ENCODE assay signal across 8 mouse cellular contexts in genomic region chr1:172217148-172217547, GRCm38 (mm10). TPM values are rescaled to one million over a fixed set of nuclear protein-coding genes. Genes with fewer than 3 reads are reported as not detected.
DNase-seq lines count a peak whose midpoint lies in the region; ATAC-seq and TF ChIP-seq lines count a peak whose summit lies in the region.

No protein-coding gene starts in this region.

- peak; percentile 67; the same call in 1 of the 2 replicates for TF ChIP-seq EP300 in ES-Bruce4 (IDR thresholded peaks at IDR 0.05; ENCODE audit: insufficient read depth, low read depth, low read length)
- TF ChIP-seq EP300 in heart, postnatal 0 days (IDR thresholded peaks at IDR 0.05; ENCODE audit: low read depth), result peak; percentile 92
- TF ChIP-seq EP300 in liver, postnatal 0 days (IDR thresholded peaks at IDR 0.05; ENCODE audit: low read depth), result peak; percentile 55

- peak overlapping the region; percentile 31; the same call in 1 of the 2 replicates for H3K4me3 ChIP-seq in ES-Bruce4 (ENCODE audit: low read depth, low read length)
- no peak overlapping the region for H3K4me3 ChIP-seq in forebrain, embryonic 12.5 days (replicated peaks)
- H3K4me3 ChIP-seq in heart, postnatal 0 days (ENCODE audit: low read depth, low read length), result no peak overlapping the region
- no peak overlapping the region for H3K4me3 ChIP-seq in liver, postnatal 0 days (ENCODE audit: low read depth, low read length)
- no peak overlapping the region for H3K4me3 ChIP-seq in neural tube, embryonic 13.5 days

- whole genome bisulfite sequencing in forebrain, embryonic 12.5 days, result 0% methylated on average over 5 of the region's 5 CpGs
- 0% methylated on average over 5 of the region's 5 CpGs for WGBS in heart, postnatal 0 days
- WGBS in liver, postnatal 0 days (ENCODE audit: insufficient replicate concordance), result 3% methylated on average over 5 of the region's 5 CpGs
- whole genome bisulfite sequencing in neural tube, embryonic 13.5 days, result under 1% methylated on average over 5 of the region's 5 CpGs

- TF ChIP-seq POLR2A in ES-Bruce4 (IDR thresholded peaks at IDR 0.05; ENCODE audit: insufficient read depth, low read length), result no peak

- ATAC-seq in forebrain, embryonic 12.5 days (ENCODE audit: low FRiP score), result peak; percentile 63
- ATAC-seq in heart, postnatal 0 days (ENCODE audit: insufficient read depth, low read depth), result peak; percentile 66
- peak; percentile 87 for ATAC-seq in liver, postnatal 0 days
- ATAC-seq in neural tube, embryonic 13.5 days (ENCODE audit: low read depth), result no peak

- DNase-seq in c-Kit-positive CD71-positive TER-119-negative erythroid progenitor cells, embryonic 14.5 days (ENCODE audit: low read depth), result peak; percentile 75
- peak; percentile 96 for DNase-seq in heart, postnatal 0 days (ENCODE audit: low spot score)
- DNase-seq in kidney, postnatal 36 days, result peak; percentile 93 to 96
- peak; percentile 93 for DNase-seq in liver, postnatal 0 days
- peak; percentile 88 for DNase-seq in telencephalon, adult 2 months (ENCODE audit: low read depth, low spot score)

- H3K27ac ChIP-seq in ES-Bruce4 (ENCODE audit: insufficient read depth, low read length), result peak overlapping the region; percentile 12
- H3K27ac ChIP-seq in forebrain, embryonic 12.5 days, result peak overlapping the region; percentile 63; the same call in 1 of the 2 replicates
- peak overlapping the region; percentile 82 for H3K27ac ChIP-seq in heart, postnatal 0 days (ENCODE audit: low read depth)
- peak overlapping the region; percentile 52; the same call in 1 of the 2 replicates for H3K27ac ChIP-seq in liver, postnatal 0 days (ENCODE audit: low read depth)
- 0 out of 2 replicates have a peak overlapping the region, but pooled peaks have one; percentile 52 for H3K27ac ChIP-seq in neural tube, embryonic 13.5 days (replicated peaks)

- peaks cover 12% of the 10 kb centered on the region for H3K4me1 ChIP-seq in ES-Bruce4 (ENCODE audit: control insufficient read depth, insufficient read depth, low read length)
- H3K4me1 ChIP-seq in forebrain, embryonic 12.5 days, result peaks cover 66% of the 10 kb centered on the region
- H3K4me1 ChIP-seq in heart, postnatal 0 days (ENCODE audit: control insufficient read depth, insufficient read depth), result peaks cover 67% of the 10 kb centered on the region
- H3K4me1 ChIP-seq in liver, postnatal 0 days (ENCODE audit: insufficient read depth), result peaks cover 6% of the 10 kb centered on the region
- peaks cover 79% of the 10 kb centered on the region for H3K4me1 ChIP-seq in neural tube, embryonic 13.5 days (replicated peaks)

- H3K9ac ChIP-seq in ES-Bruce4 (ENCODE audit: low read depth, poor library complexity, severe bottlenecking), result 0 out of 2 replicates have a peak overlapping the region, but pooled peaks have one; percentile 8
- peak overlapping the region; percentile 33; the same call in 1 of the 2 replicates for H3K9ac ChIP-seq in forebrain, embryonic 12.5 days
- H3K9ac ChIP-seq in heart, postnatal 0 days (replicated peaks; ENCODE audit: low read depth, low read length), result peak overlapping the region; percentile 33; the same call in 1 of the 2 replicates
- H3K9ac ChIP-seq in liver, postnatal 0 days (replicated peaks), result 0 out of 2 replicates have a peak overlapping the region, but pooled peaks have one; percentile 58
- peak overlapping the region; percentile 47; the same call in 1 of the 2 replicates for H3K9ac ChIP-seq in neural tube, embryonic 13.5 days

- H3K4me2 ChIP-seq in forebrain, embryonic 12.5 days, result peak overlapping the region; percentile 40
- peak overlapping the region; percentile 51 for H3K4me2 ChIP-seq in heart, postnatal 0 days (ENCODE audit: low read depth, low read length)
- peak overlapping the region; percentile 33 for H3K4me2 ChIP-seq in liver, postnatal 0 days (ENCODE audit: low read depth, low read length)
- peak overlapping the region; percentile 36 for H3K4me2 ChIP-seq in neural tube, embryonic 13.5 days

- no peaks in the 10 kb centered on the region for H3K36me3 ChIP-seq in ES-Bruce4 (ENCODE audit: control insufficient read depth, insufficient read depth, low read length, poor library complexity, severe bottlenecking)
- H3K36me3 ChIP-seq in forebrain, embryonic 12.5 days (replicated peaks), result no peaks in the 10 kb centered on the region
- H3K36me3 ChIP-seq in heart, postnatal 0 days (replicated peaks; ENCODE audit: control insufficient read depth, insufficient read depth, low read length), result no peaks in the 10 kb centered on the region
- no peaks in the 10 kb centered on the region for H3K36me3 ChIP-seq in liver, postnatal 0 days (replicated peaks; ENCODE audit: insufficient read depth, low read length)
- H3K36me3 ChIP-seq in neural tube, embryonic 13.5 days, result no peaks in the 10 kb centered on the region

- no peaks in the 10 kb centered on the region for H3K9me3 ChIP-seq in ES-Bruce4 (replicated peaks; ENCODE audit: control insufficient read depth, insufficient read depth, low read length, poor library complexity, severe bottlenecking)
- no peaks in the 10 kb centered on the region for H3K9me3 ChIP-seq in forebrain, embryonic 12.5 days
- H3K9me3 ChIP-seq in heart, postnatal 0 days (replicated peaks; ENCODE audit: control insufficient read depth, low read length), result no peaks in the 10 kb centered on the region
- H3K9me3 ChIP-seq in liver, postnatal 0 days (ENCODE audit: low read length), result no peaks in the 10 kb centered on the region
- no peaks in the 10 kb centered on the region for H3K9me3 ChIP-seq in neural tube, embryonic 13.5 days

- TF ChIP-seq CTCF in ES-Bruce4 (IDR thresholded peaks at IDR 0.05; ENCODE audit: low read depth, low read length), result peak; percentile 85
- peak; percentile 99 for TF ChIP-seq CTCF in heart, postnatal 0 days (IDR thresholded peaks at IDR 0.05; ENCODE audit: low read depth)
- peak; percentile 98 for TF ChIP-seq CTCF in liver, postnatal 0 days (IDR thresholded peaks at IDR 0.05; ENCODE audit: low read depth)

- no peaks in the 10 kb centered on the region for H3K27me3 ChIP-seq in ES-Bruce4 (ENCODE audit: control insufficient read depth, insufficient read depth, low read length, poor library complexity, severe bottlenecking)
- H3K27me3 ChIP-seq in forebrain, embryonic 12.5 days, result no peaks in the 10 kb centered on the region
- no peaks in the 10 kb centered on the region for H3K27me3 ChIP-seq in heart, postnatal 0 days (ENCODE audit: control insufficient read depth, insufficient read depth, low read length)
- no peaks in the 10 kb centered on the region for H3K27me3 ChIP-seq in liver, postnatal 0 days (ENCODE audit: insufficient read depth, low read length)
- H3K27me3 ChIP-seq in neural tube, embryonic 13.5 days, result no peaks in the 10 kb centered on the region

RNA-seq across cellular contexts. Expression of gene Casq1, which starts 2.5 kb away (rescaled TPM):
- polyA plus RNA-seq in ES-Bruce4 (2011; ENCODE audit: insufficient read depth, insufficient read length, low read depth, missing spikeins), result 1.7 and 1.8 TPM in 2 replicates
- 1.6 and 2.3 TPM in 2 replicates for polyA plus RNA-seq in forebrain, embryonic 12.5 days (2016; fragmentation: Nextera tagmentation; extraction: Ambion mirVana)
- 61.2 and 68.0 TPM in 2 replicates for total RNA-seq in heart, postnatal 0 days (2014; rRNA removed; ENCODE audit: low replicate concordance)
- 60.3 and 65.0 TPM in 2 replicates for polyA plus RNA-seq in heart, postnatal 0 days (2015; fragmentation: Nextera tagmentation; extraction: Ambion mirVana)
- 0.61 and 9.1 TPM in 2 replicates for polyA plus RNA-seq in liver, postnatal 0 days (2015; fragmentation: Nextera tagmentation; extraction: Ambion mirVana)
- 2.3 and 2.6 TPM in 2 replicates for polyA plus RNA-seq in neural tube, embryonic 13.5 days (2015; fragmentation: Nextera tagmentation; extraction: Ambion mirVana)

RNA-seq across cellular contexts. Expression of gene Pea15a, which starts 10.5 kb away (rescaled TPM):
- polyA plus RNA-seq in ES-Bruce4 (2011; ENCODE audit: insufficient read depth, insufficient read length, low read depth, missing spikeins), result 61.0 and 62.6 TPM in 2 replicates
- polyA plus RNA-seq in forebrain, embryonic 12.5 days (2016; fragmentation: Nextera tagmentation; extraction: Ambion mirVana), result 405 and 443 TPM in 2 replicates
- 78.3 and 105 TPM in 2 replicates for total RNA-seq in heart, postnatal 0 days (2014; rRNA removed; ENCODE audit: low replicate concordance)
- polyA plus RNA-seq in heart, postnatal 0 days (2015; fragmentation: Nextera tagmentation; extraction: Ambion mirVana), result 99.2 and 99.3 TPM in 2 replicates
- 14.1 and 14.5 TPM in 2 replicates for polyA plus RNA-seq in liver, postnatal 0 days (2015; fragmentation: Nextera tagmentation; extraction: Ambion mirVana)
- 355 and 388 TPM in 2 replicates for polyA plus RNA-seq in neural tube, embryonic 13.5 days (2015; fragmentation: Nextera tagmentation; extraction: Ambion mirVana)

RNA-seq across cellular contexts. Expression of gene Atp1a4, which starts 41.1 kb away (rescaled TPM):
- polyA plus RNA-seq in ES-Bruce4 (2011; ENCODE audit: insufficient read depth, insufficient read length, low read depth, missing spikeins), result not detected in 2 replicates
- polyA plus RNA-seq in forebrain, embryonic 12.5 days (2016; fragmentation: Nextera tagmentation; extraction: Ambion mirVana), result 0.05 and 0.06 TPM in 2 replicates
- total RNA-seq in heart, postnatal 0 days (2014; rRNA removed; ENCODE audit: low replicate concordance), result not detected in 2 replicates
- polyA plus RNA-seq in heart, postnatal 0 days (2015; fragmentation: Nextera tagmentation; extraction: Ambion mirVana), result 0.07 TPM in 2 replicates
- polyA plus RNA-seq in liver, postnatal 0 days (2015; fragmentation: Nextera tagmentation; extraction: Ambion mirVana), result 0.04 and 0.08 TPM in 2 replicates
- not detected in 2 replicates for polyA plus RNA-seq in neural tube, embryonic 13.5 days (2015; fragmentation: Nextera tagmentation; extraction: Ambion mirVana)

RNA-seq across cellular contexts. Expression of gene Igsf8, which starts 44.3 kb away (rescaled TPM):
- 35.4 and 35.8 TPM in 2 replicates for polyA plus RNA-seq in ES-Bruce4 (2011; ENCODE audit: insufficient read depth, insufficient read length, low read depth, missing spikeins)
- polyA plus RNA-seq in forebrain, embryonic 12.5 days (2016; fragmentation: Nextera tagmentation; extraction: Ambion mirVana), result 122 and 127 TPM in 2 replicates
- total RNA-seq in heart, postnatal 0 days (2014; rRNA removed; ENCODE audit: low replicate concordance), result 22.1 and 30.8 TPM in 2 replicates
- 11.4 and 12.6 TPM in 2 replicates for polyA plus RNA-seq in heart, postnatal 0 days (2015; fragmentation: Nextera tagmentation; extraction: Ambion mirVana)
- 12.8 and 13.1 TPM in 2 replicates for polyA plus RNA-seq in liver, postnatal 0 days (2015; fragmentation: Nextera tagmentation; extraction: Ambion mirVana)
- polyA plus RNA-seq in neural tube, embryonic 13.5 days (2015; fragmentation: Nextera tagmentation; extraction: Ambion mirVana), result 116 and 126 TPM in 2 replicates

Comparison
In these comparisons a context has a peak if more than half of its experiments do, and no peak if none do; other contexts are left out.
1. H3K27ac ChIP-seq: peak in every context shown above with its lines; median percentile 82 in heart, postnatal 0 days; 63 in forebrain, embryonic 12.5 days; 52 in liver, postnatal 0 days; 52 in neural tube, embryonic 13.5 days; 12 in ES-Bruce4.
2. H3K9ac ChIP-seq: peak in every context shown above with its lines; median percentile 58 in liver, postnatal 0 days; 47 in neural tube, embryonic 13.5 days; 33 in forebrain, embryonic 12.5 days; 33 in heart, postnatal 0 days; 8 in ES-Bruce4.